Mouse (Mus musculus) MEL (cell line): ENCODE measurements around the gene Pakap. TPM values are rescaled to one million over a fixed set of nuclear protein-coding genes. Genes with fewer than 3 reads are reported as not detected.

Source experiments
- DNase-seq: peaks from one replicate; pipeline ENCODE4 v3.0.0; 2011; ENCODE audit warnings: low read depth, low spot score
- H3K27ac ChIP-seq: 2 replicates; pipeline ENCODE4 v1.5.1; 2012; ENCODE audit warnings: low read depth, mild to moderate bottlenecking, control low read depth, low read length, moderate library complexity; ENCODE audit not compliant: control insufficient read depth
- H3K27me3 ChIP-seq, 2 experiments: fragments of 150-350 bp in 1 of 2; sonication (generic) in 1 of 2; 2 replicates each; pipeline ENCODE4 v1.6.1; 2012; ENCODE audit warnings: low read length in 2 of 2, mild to moderate bottlenecking in 2 of 2, improper control_type of control experiment in 1 of 2, moderate library complexity in 1 of 2; ENCODE audit not compliant: insufficient read depth in 2 of 2, control insufficient read depth in 1 of 2
- H3K36me3 ChIP-seq, 2 experiments: 2 replicates each; pipeline ENCODE4 v1.6.1; 2012 to 2014; ENCODE audit warnings: low read length in 2 of 2, improper control_type of control experiment in 1 of 2, inconsistent platforms in 1 of 2, mild to moderate bottlenecking in 1 of 2; ENCODE audit not compliant: insufficient read depth in 2 of 2, control insufficient read depth in 1 of 2
- H3K4me1 ChIP-seq, 2 experiments: fragments of 150-350 bp in 1 of 2; sonication (generic) in 1 of 2; 2 replicates each; pipeline ENCODE4 v1.6.1; 2012; ENCODE audit warnings: low read length in 2 of 2, improper control_type of control experiment in 1 of 2, mild to moderate bottlenecking in 1 of 2; ENCODE audit not compliant: insufficient read depth in 2 of 2, control insufficient read depth in 1 of 2
- H3K4me3 ChIP-seq, 2 experiments: fragments of 150-350 bp in 1 of 2; sonication (generic) in 1 of 2; 2 replicates each; pipeline ENCODE4 v1.5.1; 2012; ENCODE audit warnings: low read depth in 2 of 2, low read length in 2 of 2, mild to moderate bottlenecking in 2 of 2, moderate library complexity in 2 of 2, control low read depth in 1 of 2, improper control_type of control experiment in 1 of 2; ENCODE audit not compliant: control insufficient read depth in 1 of 2, insufficient read depth in 1 of 2
- H3K79me2 ChIP-seq: 2 replicates; pipeline ENCODE4 v1.6.1; 2012; ENCODE audit warnings: mild to moderate bottlenecking, low read length, moderate library complexity; ENCODE audit not compliant: control insufficient read depth, poor library complexity, insufficient read depth
- H3K9ac ChIP-seq: 2 replicates; pipeline ENCODE4 v1.6.1; 2012; ENCODE audit warnings: low read depth, mild to moderate bottlenecking, control low read depth, low read length, moderate library complexity; ENCODE audit not compliant: control insufficient read depth, poor library complexity, severe bottlenecking
- H3K9me3 ChIP-seq: fragments of 150-350 bp; sonication (generic); replicated peaks from 2 replicates; pipeline ENCODE4 v1.6.1; 2012; ENCODE audit warnings: mild to moderate bottlenecking, low read length, improper control_type of control experiment, moderate library complexity; ENCODE audit not compliant: insufficient read depth
- BHLHE40 ChIP-seq: IDR thresholded peaks from 2 replicates; pipeline ENCODE4 v1.6.1; 2012; ENCODE audit warnings: low read depth, mild to moderate bottlenecking, inconsistent platforms, low read length, improper control_type of control experiment, borderline replicate concordance
- CHD1 ChIP-seq: IDR thresholded peaks from 2 replicates; pipeline ENCODE4 v1.6.1; 2012; ENCODE audit warnings: low read depth, mild to moderate bottlenecking, inconsistent platforms, low read length, improper control_type of control experiment
- CHD2 ChIP-seq: IDR thresholded peaks from 2 replicates; pipeline ENCODE4 v1.6.1; 2011; ENCODE audit warnings: low read length, improper control_type of control experiment
- E2F4 ChIP-seq: IDR thresholded peaks from 2 replicates; pipeline ENCODE4 v1.6.1; 2011; ENCODE audit warnings: low read depth, low read length, improper control_type of control experiment, borderline replicate concordance
- ELF1 ChIP-seq: IDR thresholded peaks from 2 replicates; pipeline ENCODE4 v1.6.1; 2014; ENCODE audit warnings: low read depth, mild to moderate bottlenecking, inconsistent platforms, low read length, improper control_type of control experiment, moderate library complexity
- EP300 ChIP-seq, 2 experiments: IDR thresholded peaks; 2 replicates each; pipeline ENCODE4 v1.6.1; 2011; ENCODE audit warnings: improper control_type of control experiment in 2 of 2, low read length in 2 of 2, low read depth in 1 of 2, mild to moderate bottlenecking in 1 of 2
- GABPA ChIP-seq: IDR thresholded peaks from 2 replicates; pipeline ENCODE4 v1.6.1; 2012; ENCODE audit warnings: low read depth, mild to moderate bottlenecking, inconsistent platforms, low read length, improper control_type of control experiment, moderate library complexity
- MAFK ChIP-seq: IDR thresholded peaks from 2 replicates; pipeline ENCODE4 v1.6.1; 2011; ENCODE audit warnings: low read depth, mild to moderate bottlenecking, low read length, improper control_type of control experiment, borderline replicate concordance
- MAX ChIP-seq: IDR thresholded peaks from 2 replicates; pipeline ENCODE4 v1.6.1; 2011; ENCODE audit warnings: low read length, improper control_type of control experiment
- MAZ ChIP-seq: IDR thresholded peaks from 2 replicates; pipeline ENCODE4 v1.6.1; 2012; ENCODE audit warnings: low read depth, mild to moderate bottlenecking, inconsistent platforms, low read length, improper control_type of control experiment
- MEF2A ChIP-seq: IDR thresholded peaks from 2 replicates; pipeline ENCODE4 v1.6.1; 2014; ENCODE audit warnings: low read depth, mild to moderate bottlenecking, inconsistent platforms, low read length, improper control_type of control experiment; ENCODE audit not compliant: poor library complexity, insufficient replicate concordance, severe bottlenecking; ENCODE audit errors: extremely low read depth
- MYC ChIP-seq: IDR thresholded peaks from 2 replicates; pipeline ENCODE4 v1.6.1; 2011; ENCODE audit warnings: low read depth, mild to moderate bottlenecking, low read length, improper control_type of control experiment, moderate library complexity
- NELFE ChIP-seq: IDR thresholded peaks from 2 replicates; pipeline ENCODE4 v1.6.1; 2011; ENCODE audit warnings: low read depth, low read length, improper control_type of control experiment
- POLR2A ChIP-seq, 2 experiments: IDR thresholded peaks; 2 replicates each; pipeline ENCODE4 v1.6.1; 2011 to 2012; ENCODE audit warnings: low read length in 2 of 2, mild to moderate bottlenecking in 2 of 2, control low read depth in 1 of 2, improper control_type of control experiment in 1 of 2, low read depth in 1 of 2, moderate library complexity in 1 of 2; ENCODE audit not compliant: control insufficient read depth in 1 of 2, insufficient read depth in 1 of 2, poor library complexity in 1 of 2
- POLR2AphosphoS5 ChIP-seq: IDR thresholded peaks from 2 replicates; pipeline ENCODE4 v1.6.1; 2012; ENCODE audit warnings: low read depth, borderline replicate concordance, mild to moderate bottlenecking, inconsistent platforms, low read length, moderate library complexity, mixed read lengths
- RAD21 ChIP-seq: IDR thresholded peaks from 2 replicates; pipeline ENCODE4 v1.6.1; 2011; ENCODE audit warnings: mild to moderate bottlenecking, low read depth, low read length, improper control_type of control experiment
- TCF12 ChIP-seq: IDR thresholded peaks from 2 replicates; pipeline ENCODE4 v1.6.1; 2014; ENCODE audit warnings: low read depth, mild to moderate bottlenecking, inconsistent platforms, low read length, improper control_type of control experiment, moderate library complexity
- UBTF ChIP-seq: IDR thresholded peaks from 2 replicates; pipeline ENCODE4 v1.6.1; 2012; ENCODE audit warnings: low read depth, mild to moderate bottlenecking, inconsistent platforms, low read length, improper control_type of control experiment, moderate library complexity, borderline replicate concordance; ENCODE audit not compliant: insufficient read depth
- ZC3H11A ChIP-seq: IDR thresholded peaks from 2 replicates; pipeline ENCODE4 v1.6.1; 2012; ENCODE audit warnings: low read depth, mild to moderate bottlenecking, inconsistent platforms, low read length, improper control_type of control experiment
- ZKSCAN1 ChIP-seq: IDR thresholded peaks from 2 replicates; pipeline ENCODE4 v1.6.1; 2012; ENCODE audit warnings: low read depth, mild to moderate bottlenecking, inconsistent platforms, low read length, improper control_type of control experiment, moderate library complexity
- ZMIZ1 ChIP-seq: IDR thresholded peaks from 2 replicates; pipeline ENCODE4 v1.6.1; 2012; ENCODE audit warnings: low read depth, mild to moderate bottlenecking, inconsistent platforms, low read length, improper control_type of control experiment, moderate library complexity
- ZNF384 ChIP-seq: IDR thresholded peaks from 2 replicates; pipeline ENCODE4 v1.6.1; 2012; ENCODE audit warnings: low read depth, mild to moderate bottlenecking, inconsistent platforms, low read length, improper control_type of control experiment
- polyA plus RNA-seq, 2 experiments: library from polyadenylated mRNA; stranded (reverse) in 1 of 2; unstranded in 1 of 2; fragments of >175 nt in 1 of 2; fragments of >200 nt in 1 of 2; gene quantifications; 2 replicates each; pipeline versions ENCODE4 v1.2.1 to v1.2.4; 2012; ENCODE audit warnings: low replicate concordance in 2 of 2, low read depth in 1 of 2; ENCODE audit not compliant: insufficient read length in 2 of 2, insufficient read depth in 1 of 2, missing spikeins in 1 of 2
- total RNA-seq: library from RNA; depleted of rRNA; stranded (reverse); fragments of 300-350 nt; gene quantifications from 2 replicates; pipeline ENCODE4 v1.2.3, GENCODE M21; 2012

Pakap gene
- total and polyA plus RNA-seq, 3 experiments = not detected

GRCm38 (mm10) chr4:57854181-57854580 lies 286.2 kb downstream of the Pakap start:
- DNase-seq = no peak
- H3K4me3 ChIP-seq = no peak overlapping the region
- TF ChIP-seq NELFE (no peak), CHD2 (no peak), CHD1 (no peak), BHLHE40 (no peak), E2F4 (no peak), GABPA (no peak), MYC (no peak), ELF1 (no peak), ZC3H11A (no peak), MAX (no peak), TCF12 (no peak), ZMIZ1 (no peak), UBTF (no peak), MAFK (no peak), POLR2AphosphoS5 (no peak), MAZ (no peak), ZNF384 (no peak), ZKSCAN1 (no peak), POLR2A (IDR thresholded peaks at IDR 0.05; ENCODE audit: control insufficient read depth in 1 of 2, insufficient read depth in 1 of 2, low read depth in 1 of 2, low read length in 2 of 2, poor library complexity in 1 of 2) (no peak), RAD21 (no peak)
- H3K79me2 ChIP-seq = no peaks in the 10 kb centered on the region
- peaks cover 0 to 6% of the 10 kb centered on the region in 2 experiments; a peak in 1 of 4 replicates for H3K4me1 ChIP-seq
- no peak overlapping the region for H3K9ac ChIP-seq
- H3K9me3 ChIP-seq = no peaks in the 10 kb centered on the region
- H3K27ac ChIP-seq = no peak overlapping the region
- H3K27me3 ChIP-seq = no peaks in the 10 kb centered on the region
- no peaks in the 10 kb centered on the region for H3K36me3 ChIP-seq

DNA sequence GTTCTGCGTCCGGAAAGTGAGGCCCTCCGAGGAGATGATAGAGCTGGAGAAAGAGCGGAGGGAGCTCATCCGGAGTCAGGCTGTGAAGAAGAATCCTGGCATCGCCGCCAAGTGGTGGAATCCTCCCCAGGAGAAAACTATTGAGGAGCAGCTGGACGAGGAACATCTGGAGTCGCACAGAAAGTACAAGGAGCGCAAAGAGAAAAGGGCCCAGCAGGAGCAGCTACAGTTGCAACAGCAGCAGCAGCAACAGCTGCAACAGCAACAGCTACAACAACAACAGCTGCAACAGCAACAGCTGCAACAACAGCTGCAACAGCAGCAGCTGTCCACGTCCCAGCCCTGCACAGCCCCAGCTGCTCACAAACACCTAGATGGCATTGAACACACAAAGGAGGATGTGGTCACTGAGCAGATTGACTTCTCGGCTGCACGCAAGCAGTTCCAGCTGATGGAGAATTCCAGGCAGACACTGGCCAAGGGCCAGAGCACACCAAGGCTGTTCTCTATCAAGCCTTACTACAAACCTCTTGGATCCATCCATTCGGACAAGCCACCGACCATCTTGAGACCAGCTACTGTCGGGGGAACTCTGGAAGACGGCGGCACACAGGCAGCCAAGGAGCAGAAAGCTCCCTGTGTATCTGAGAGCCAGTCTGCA lies 287.4 kb downstream of the Pakap start:
- no peak for DNase-seq
- Histone ChIP-seq H3K36me3 (no peaks in the 10 kb centered on the region), H3K27me3 (no peaks in the 10 kb centered on the region), H3K27ac (no peak overlapping the region), H3K79me2 (no peaks in the 10 kb centered on the region), H3K9ac (no peak overlapping the region), H3K4me3 (no peak overlapping the region), H3K9me3 (no peaks in the 10 kb centered on the region), H3K4me1 (no peaks in the 10 kb centered on the region)
- TF ChIP-seq EP300 (IDR thresholded peaks at IDR 0.05; ENCODE audit: low read depth in 1 of 2, low read length in 2 of 2) (no peak), MEF2A (no peak)
